Mouse (Mus musculus) spleen, postnatal 10 days (tissue): Measurements from ENCODE around the gene Pcx.
"Not testable (repeated sequence)": the region's sequence is repeated elsewhere in the genome, so short reads cannot be mapped to it uniquely, and the experiment has no call there.

Experiments
- DNase-seq, 2 experiments: peaks; one replicate each; pipeline ENCODE4 v3.0.0; 2021 to 2022; ENCODE audit warnings: low spot score in 2 of 2

Gene Pcx

GRCm38 (mm10) chr19:4583856-4584255 lies 73.6 kb downstream of the Pcx start:
- no peak for DNase-seq

GRCm38 (mm10) chr19:4586783-4587182 lies 76.5 kb downstream of the Pcx start:
- not testable (repeated sequence) for DNase-seq

GRCm38 (mm10) chr19:4587426-4587825 lies 77.2 kb downstream of the Pcx start:
- no peak for DNase-seq

DNA sequence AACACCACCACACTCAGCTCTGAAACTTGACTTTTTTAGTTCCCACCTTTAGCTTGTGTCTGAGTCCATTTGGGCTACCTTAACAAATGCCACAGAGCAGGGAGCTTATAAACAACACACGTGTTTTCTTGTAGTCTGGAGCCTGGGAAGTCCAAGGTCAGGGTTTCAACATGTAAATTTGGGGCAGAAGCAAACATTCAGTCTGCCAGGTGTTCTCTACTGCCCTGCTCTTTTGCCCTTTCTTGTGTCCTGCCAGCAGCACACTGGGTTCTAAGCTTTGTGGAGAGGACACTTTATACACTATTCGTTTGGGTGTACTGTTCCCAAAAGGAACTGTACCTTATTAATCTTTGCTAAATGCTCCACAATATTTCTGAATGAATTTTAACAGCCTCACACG lies 78.2 kb downstream of the Pcx start:
- no peak for DNase-seq

DNA sequence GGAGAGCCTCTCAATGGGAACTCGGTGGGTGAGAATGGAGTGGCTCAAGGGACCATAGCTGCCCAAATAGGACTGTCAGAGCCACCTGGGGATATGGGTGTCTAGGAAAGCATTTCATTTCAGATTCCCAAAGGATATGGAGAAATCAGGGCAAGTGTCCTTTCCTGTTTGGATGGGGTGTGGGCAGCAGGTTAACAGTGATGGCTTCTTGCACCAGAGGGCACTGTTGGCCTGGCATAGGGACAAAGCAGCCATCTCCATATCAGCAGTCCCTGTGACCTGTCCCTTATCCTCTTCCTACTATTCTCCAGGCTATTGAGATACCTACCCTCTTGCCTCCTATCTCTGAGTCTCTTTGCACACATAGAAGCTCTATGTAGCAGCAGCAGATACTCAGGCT lies 78.8 kb downstream of the Pcx start:
- DNase-seq, result no peak

DNA sequence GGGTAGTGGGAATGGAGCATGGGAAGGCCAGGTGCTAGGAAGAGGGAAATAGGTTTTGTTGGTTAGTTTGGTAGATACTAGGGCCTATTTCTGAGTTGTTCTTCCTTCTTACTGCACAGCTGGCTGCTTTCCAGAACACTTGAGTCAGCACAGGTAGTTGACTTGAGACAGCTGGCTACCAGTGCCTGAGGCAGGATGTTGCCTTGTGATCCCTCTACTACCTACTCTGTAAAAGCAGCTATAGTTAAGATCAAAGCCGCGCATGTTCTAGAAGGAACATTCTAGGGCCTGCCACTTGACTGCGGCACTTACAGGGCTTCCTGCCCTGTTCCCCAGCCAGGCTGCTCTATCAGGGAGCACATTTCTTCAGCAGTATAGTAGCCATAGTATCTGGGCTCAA lies 79.8 kb downstream of the Pcx start:
- DNase-seq, result no peak

- no peak for DNase-seq
Observed at GRCm38 (mm10) chr19:4593792-4594522, 83.7 kb downstream of the Pcx start.

DNA sequence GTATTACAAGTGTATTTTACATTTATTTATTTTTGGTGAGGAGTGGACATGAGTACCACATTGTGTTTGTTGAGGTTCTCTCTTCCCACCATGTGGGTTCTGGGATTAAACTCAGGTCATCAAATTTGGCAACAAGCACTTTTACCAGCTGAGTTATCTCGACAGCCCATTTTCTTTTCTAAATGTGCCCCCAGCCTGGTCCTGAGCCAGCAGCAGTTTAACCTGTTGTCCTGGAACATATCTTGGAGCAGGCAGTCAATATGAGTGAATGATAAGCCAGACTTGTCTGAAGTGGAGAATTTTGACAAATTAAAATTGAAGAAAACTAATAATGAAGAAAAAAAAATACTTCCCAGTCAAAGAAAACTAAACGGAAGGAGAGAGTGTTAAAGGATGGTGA lies 85.8 kb downstream of the Pcx start:
- no peak for DNase-seq

GRCm38 (mm10) chr19:4602459-4602858 lies 92.2 kb downstream of the Pcx start:
- no peak for DNase-seq

DNA sequence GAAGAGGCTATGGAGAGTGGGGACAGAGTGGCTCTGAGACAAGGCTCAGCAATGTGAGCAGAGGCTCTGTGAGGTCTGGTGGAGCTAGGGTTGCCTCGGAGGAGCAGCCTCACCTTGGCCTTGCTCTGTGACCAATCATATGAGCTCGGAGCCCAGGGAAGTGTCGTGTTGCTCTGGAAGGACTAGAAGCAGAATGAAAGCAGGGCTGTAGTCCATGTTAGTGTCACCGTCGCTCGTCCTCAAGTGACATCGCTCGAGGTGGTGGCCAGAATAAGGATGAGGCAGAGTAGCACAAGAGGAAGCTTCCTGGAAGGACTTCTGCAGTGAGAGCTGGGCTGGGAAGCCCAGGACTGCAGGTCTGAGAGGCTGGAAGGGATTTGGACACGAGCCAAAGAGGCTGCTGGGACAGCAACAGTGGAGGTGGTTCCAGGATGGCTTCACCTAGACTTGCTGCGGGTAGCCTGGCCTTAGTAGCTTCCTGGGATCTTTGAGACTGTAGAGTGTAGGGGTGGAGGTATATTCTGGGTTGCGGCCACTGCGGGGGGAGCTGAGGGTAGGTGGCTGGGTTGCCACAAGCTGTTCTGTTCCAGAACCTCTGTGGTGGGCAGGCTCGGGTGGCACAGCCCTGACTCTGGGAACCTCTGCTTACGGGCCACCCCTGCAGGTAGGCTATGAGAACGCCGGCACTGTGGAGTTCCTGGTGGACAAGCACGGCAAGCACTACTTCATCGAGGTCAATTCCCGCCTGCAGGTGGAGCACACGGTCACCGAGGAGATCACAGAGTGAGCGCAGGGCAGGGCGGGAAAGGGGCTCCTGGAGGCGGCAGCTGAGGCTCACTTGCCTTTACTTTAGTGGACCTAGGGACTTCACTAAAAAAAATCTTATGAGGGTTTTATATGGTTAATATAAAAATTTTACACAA lies 93.8 kb downstream of the Pcx start:
- peak in 1 of 2 experiments; percentile 65 for DNase-seq

- no peak for DNase-seq
Observed at GRCm38 (mm10) chr19:4605654-4606053, 95.4 kb downstream of the Pcx start.

DNA sequence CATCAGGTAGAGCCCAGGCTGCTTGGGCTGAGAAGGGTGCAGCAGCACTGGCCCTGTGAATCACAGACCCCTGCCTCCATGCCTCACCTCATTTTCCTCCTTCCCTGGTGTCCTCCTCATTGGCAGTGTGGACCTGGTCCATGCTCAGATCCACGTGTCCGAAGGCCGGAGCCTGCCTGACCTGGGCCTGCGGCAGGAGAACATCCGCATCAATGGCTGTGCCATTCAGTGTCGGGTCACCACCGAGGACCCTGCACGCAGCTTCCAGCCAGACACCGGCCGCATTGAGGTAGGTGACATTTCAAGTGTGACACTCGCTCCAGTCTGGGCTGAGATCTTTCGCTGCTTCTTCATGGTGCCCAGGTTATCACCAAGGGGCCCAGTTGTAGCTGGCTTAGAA lies 97.1 kb downstream of the Pcx start:
- no peak for DNase-seq

GRCm38 (mm10) chr19:4608511-4608910 lies 98.2 kb downstream of the Pcx start:
- no peak for DNase-seq

- no peak for DNase-seq
Observed at GRCm38 (mm10) chr19:4610109-4610508, 99.8 kb downstream of the Pcx start.

DNA sequence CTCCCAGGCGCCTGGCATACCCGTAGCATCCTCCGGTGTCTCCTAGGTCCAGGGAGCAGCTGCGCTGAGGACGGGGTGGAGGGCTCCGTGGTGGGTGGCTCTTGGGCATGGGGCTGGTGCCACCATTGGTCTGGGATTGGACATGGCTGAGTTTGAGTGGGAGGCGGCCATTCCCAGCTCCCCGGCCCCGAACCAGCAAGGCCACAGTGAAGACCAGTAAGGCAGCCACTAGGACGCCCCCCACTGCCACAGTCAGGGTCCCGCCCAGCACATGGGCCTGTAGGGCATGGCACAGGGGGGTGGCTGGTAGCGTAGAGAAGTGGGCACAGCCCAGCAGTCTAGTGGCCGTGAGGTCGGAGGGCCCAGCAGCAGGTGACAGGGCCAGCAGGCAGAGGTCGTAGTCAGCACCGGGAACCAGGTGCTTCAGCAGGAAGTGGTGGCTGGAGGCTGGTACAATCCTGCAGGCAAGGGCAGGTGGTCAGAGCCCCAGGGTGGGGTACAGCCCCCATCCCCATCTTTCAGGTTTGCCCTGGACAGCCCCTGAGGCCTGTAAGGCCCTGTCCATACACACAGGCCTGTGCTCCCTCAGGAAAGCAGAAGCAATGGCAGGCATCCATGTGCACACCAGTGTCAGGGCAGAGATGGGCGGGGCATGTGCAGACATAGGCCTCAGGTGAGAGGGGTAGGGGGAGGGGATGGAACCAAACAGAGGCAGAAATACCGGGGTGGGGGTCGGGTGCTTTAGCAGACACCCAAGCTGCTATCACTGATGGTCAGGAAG lies 102.1 kb downstream of the Pcx start:
- peak in 1 of 2 experiments; percentile 10 for DNase-seq

DNA sequence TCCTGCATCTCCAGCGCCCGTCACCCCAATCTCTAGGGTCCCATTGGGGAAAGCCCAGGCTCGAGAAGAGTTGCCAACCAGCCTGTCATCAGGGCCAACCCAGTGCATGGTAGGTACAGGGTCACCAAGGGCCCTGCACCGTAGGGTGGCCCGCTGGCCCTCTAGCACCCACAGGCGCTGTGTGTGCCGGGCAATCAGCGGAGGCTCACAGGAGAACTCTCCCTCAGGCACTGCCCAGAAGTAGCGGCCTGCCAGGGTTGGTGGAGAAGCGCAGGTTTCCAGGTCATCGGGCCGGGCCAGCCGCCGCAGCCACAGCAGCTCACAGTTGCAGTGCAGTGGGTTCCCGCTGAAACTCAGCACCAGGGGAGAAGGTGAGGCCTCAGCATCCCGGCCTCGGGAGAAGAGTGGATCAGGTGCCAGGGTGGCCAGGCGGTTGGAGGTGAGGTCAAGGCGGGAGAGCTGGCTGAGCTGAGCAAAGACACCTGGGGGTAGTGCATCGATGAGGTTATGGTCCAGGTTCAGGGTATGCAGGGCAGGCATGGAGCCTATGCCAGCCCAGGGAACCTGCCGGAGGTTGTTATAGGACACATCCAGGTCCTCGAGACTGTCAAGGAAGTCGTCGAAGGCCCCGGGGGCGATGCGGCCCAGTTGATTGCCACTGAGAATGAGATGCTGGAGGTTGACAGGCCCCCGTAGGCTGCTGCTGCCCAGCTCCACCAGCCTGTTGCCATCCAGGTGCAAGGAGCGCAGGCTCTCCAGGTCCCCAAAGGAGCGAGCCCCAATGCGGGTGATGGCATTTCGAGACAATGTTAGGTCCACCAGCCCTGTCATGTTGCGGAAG lies 103.4 kb downstream of the Pcx start:
- no peak for DNase-seq

DNA sequence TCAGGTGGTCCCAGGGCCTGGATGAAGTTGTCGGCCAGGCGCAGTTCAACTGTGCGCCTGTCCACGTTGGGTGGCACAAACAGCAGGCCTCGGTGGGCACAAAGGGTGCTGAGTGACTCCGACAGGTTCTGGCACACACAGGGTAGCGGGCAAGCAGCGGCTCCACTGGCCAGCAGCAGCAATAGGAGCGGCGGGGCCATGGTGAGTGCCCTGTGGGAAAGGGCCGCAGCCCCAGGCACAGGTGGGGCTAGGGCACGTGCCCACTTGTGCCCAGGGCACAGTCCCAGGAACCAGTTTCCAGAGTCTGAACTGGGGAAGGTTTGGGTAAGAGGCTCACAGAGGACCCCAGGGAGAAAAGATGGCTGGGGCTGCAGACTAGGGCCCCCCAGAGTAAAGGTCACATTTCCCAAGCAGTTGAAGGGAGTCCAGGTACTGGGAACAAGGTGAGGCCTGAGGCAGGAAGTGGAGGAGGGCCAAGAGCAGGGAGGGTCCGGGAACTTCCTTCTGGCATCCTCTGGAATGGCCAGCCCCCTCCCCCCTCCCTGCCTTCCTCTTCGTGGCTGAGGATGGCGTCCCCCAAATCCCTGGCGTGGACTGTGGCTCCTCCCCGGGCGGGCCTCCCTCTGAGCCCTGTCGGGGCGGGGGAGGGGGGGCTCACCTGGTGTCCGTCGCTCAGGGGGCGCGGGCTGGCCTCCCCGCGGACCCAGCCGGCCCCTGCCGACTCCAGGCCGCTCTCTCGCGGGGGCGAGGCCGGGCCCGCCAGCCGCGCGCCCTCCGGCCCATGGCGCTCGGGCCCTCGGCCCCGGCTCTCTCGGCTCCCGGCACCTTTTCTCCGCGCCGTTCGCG lies 104.3 kb downstream of the Pcx start:
- DNase-seq, result peak in 1 of 2 experiments; percentile 22

DNA sequence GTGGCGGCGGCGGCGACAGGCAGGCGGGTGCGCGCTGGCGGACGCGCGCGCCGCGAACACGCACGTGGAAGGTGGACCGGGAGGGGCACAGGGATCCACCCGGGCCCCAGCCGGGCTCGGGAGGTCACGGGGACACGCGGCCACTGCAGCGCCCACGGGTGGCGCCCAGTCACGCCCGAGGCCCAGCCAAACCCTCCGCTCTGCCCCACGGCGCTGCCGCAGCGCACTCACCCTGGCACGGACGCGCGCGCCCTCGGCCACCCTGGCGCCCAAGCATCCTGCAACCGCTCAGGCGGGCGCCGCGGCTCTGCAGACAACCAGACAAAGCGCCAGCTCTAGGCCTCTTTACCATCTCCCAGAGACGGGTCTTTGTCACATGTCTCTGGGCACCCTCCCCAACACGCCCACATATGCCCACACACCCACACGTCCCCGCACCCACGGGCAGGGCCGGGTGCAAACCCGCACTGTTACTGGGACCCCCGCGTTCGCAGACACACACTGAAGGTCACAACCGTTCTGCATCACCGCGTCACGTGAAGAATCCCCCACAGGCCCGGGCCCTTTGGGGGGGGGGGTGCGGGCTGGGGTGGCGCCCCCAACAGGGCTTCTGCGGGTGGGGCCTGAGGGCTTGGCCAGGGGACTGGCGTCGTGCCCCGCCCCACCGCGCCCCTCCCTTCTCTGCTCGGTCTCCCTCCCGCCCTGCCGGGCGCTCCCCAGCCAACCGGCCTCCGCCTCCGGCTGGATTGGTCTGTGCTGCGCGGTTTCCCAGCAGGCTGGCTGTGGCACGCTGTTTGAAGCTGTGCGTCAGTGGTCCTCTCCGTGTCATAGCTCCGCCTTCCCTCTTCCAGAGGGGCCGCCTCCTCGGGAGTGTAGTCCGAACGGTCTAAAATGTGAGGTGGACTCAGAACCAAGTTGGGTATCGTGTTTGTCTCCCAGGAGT lies 105.2 kb downstream of the Pcx start, which contains the start of gene Lrfn4:
Gene Lrfn4 (minus strand): TSS at position 517 of the 943 bp plus-strand sequence.
- peak; percentile 56 to 74 for DNase-seq

DNA sequence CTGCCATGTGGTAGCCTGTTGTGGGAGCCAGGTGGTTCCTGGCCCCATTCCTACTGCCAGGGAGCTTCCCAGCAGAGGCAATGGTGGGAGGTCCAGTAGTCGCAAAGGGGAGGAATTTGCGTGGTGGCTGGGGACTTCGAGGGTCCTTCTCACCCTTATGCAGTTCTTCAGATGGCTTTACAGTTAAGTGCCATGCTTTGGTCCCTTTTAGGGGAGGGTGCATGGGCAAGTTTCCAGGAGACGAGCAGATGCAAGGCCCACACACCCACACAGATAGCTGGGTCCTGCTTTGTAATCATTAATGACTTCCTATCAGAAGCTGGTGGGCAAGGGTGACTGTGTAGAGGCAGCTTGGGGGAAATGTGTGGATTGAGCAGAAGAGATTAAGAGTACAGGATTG lies 106.3 kb downstream of the Pcx start:
- DNase-seq, result no peak
